Mouse (Mus musculus) limb, embryonic 10.5 days (tissue): ENCODE measurements around the gene Atrnl1. TPM values are rescaled to one million over a fixed set of nuclear protein-coding genes. Genes with fewer than 3 reads are reported as not detected.

ENCODE experiments used
- DNase-seq: peaks from one replicate; pipeline ENCODE4 v3.0.0-alpha.2; 2017; ENCODE audit warnings: low spot score
- H3K27ac ChIP-seq: fragments of 300-500 bp; sonication (generic); 2 replicates; pipeline ENCODE4 v1.5.1; 2016; ENCODE audit warnings: mild to moderate bottlenecking
- H3K27me3 ChIP-seq: fragments of 300-500 bp; sonication (generic); 2 replicates; pipeline ENCODE4 v1.6.1; 2016; ENCODE audit warnings: low read depth, mild to moderate bottlenecking; ENCODE audit not compliant: poor library complexity, severe bottlenecking
- H3K36me3 ChIP-seq: fragments of 300-500 bp; sonication (generic); 2 replicates; pipeline ENCODE4 v1.6.1; 2016; ENCODE audit warnings: mild to moderate bottlenecking, moderate library complexity
- H3K4me1 ChIP-seq: fragments of 300-500 bp; sonication (generic); 2 replicates; pipeline ENCODE4 v1.6.1; 2016
- H3K4me3 ChIP-seq: fragments of 300-500 bp; sonication (generic); 2 replicates; pipeline ENCODE4 v1.5.1; 2016; ENCODE audit warnings: mild to moderate bottlenecking, moderate library complexity
- H3K9me3 ChIP-seq: fragments of 300-500 bp; sonication (generic); replicated peaks from 2 replicates; pipeline ENCODE4 v1.6.1; 2016; ENCODE audit warnings: mild to moderate bottlenecking
- WGBS: fragments of 180-500 bp; shearing (Covaris S2); methylation state at CpG from one replicate; pipeline ENCODE4 v1.1.7; 2016; 5-methylcytosine and 5-hydroxymethylcytosine counted together
- polyA plus RNA-seq: library from polyadenylated mRNA; unstranded; fragments of >200 nt; fragmentation: Nextera tagmentation; extraction: Ambion mirVana; gene quantifications from 2 replicates; pipeline ENCODE4 v1.2.1, GENCODE M21; 2016

The Atrnl1 gene
- polyA plus RNA-seq, 1 experiment from 2014 or later, result 5.1 TPM

- H3K4me3 ChIP-seq, result no peak overlapping the region
- no peaks in the 10 kb centered on the region for H3K9me3 ChIP-seq
- peaks cover 8% of the 10 kb centered on the region; the same call in 1 of the 2 replicates for H3K36me3 ChIP-seq
- no peaks in the 10 kb centered on the region for H3K27me3 ChIP-seq
- H3K27ac ChIP-seq, result no peak overlapping the region
- DNase-seq, result no peak
- no peaks in the 10 kb centered on the region for H3K4me1 ChIP-seq
- WGBS, result 95% methylated on average over 11 of the region's 11 CpGs
These were observed 135.7 kb downstream of the Atrnl1 start for GRCm38 (mm10) chr19:57746553-57746952.

GRCm38 (mm10) chr19:57752189-57752588 lies 141.4 kb downstream of the Atrnl1 start:
- Histone ChIP-seq H3K27ac (no peak overlapping the region), H3K36me3 (peaks cover 15% of the 10 kb centered on the region), H3K9me3 (no peaks in the 10 kb centered on the region), H3K27me3 (no peaks in the 10 kb centered on the region), H3K4me3 (no peak overlapping the region), H3K4me1 (no peaks in the 10 kb centered on the region)
- no peak for DNase-seq
- WGBS, result 95% methylated on average over 14 of the region's 14 CpGs

- no peaks in the 10 kb centered on the region for H3K9me3 ChIP-seq
- 90% methylated on average over 2 of the region's 2 CpGs for WGBS
These were observed 151.7 kb downstream of the Atrnl1 start for GRCm38 (mm10) chr19:57762526-57762925.

GRCm38 (mm10) chr19:57764576-57765371 lies 153.9 kb downstream of the Atrnl1 start:
- Histone ChIP-seq H3K27ac (no peak overlapping the region), H3K27me3 (no peaks in the 10 kb centered on the region), H3K4me1 (no peaks in the 10 kb centered on the region), H3K36me3 (peaks cover 18% of the 10 kb centered on the region; the same call in 1 of the 2 replicates), H3K9me3 (no peaks in the 10 kb centered on the region), H3K4me3 (no peak overlapping the region)
- DNase-seq, result no peak
- WGBS, result 89% methylated on average over 16 of the region's 16 CpGs

More at GRCm38 (mm10) chr19:57762526-57762925, 151.7 kb downstream of the Atrnl1 start:
- H3K4me3 ChIP-seq, result no peak overlapping the region
- no peaks in the 10 kb centered on the region for H3K4me1 ChIP-seq
- H3K27ac ChIP-seq, result no peak overlapping the region
- H3K36me3 ChIP-seq, result peaks cover 22% of the 10 kb centered on the region; the same call in 1 of the 2 replicates
- no peaks in the 10 kb centered on the region for H3K27me3 ChIP-seq
- DNase-seq, result no peak

GRCm38 (mm10) chr19:57767051-57767450 lies 156.2 kb downstream of the Atrnl1 start:
- 83% methylated on average over 2 of the region's 2 CpGs for WGBS
- no peak overlapping the region for H3K27ac ChIP-seq
- no peak for DNase-seq
- no peaks in the 10 kb centered on the region for H3K9me3 ChIP-seq
- 0 out of 2 replicates have a peak, but pooled peaks cover 5% of the 10 kb centered on the region for H3K36me3 ChIP-seq
- no peaks in the 10 kb centered on the region for H3K4me1 ChIP-seq
- H3K4me3 ChIP-seq, result no peak overlapping the region
- H3K27me3 ChIP-seq, result no peaks in the 10 kb centered on the region

- H3K9me3 ChIP-seq, result no peaks in the 10 kb centered on the region
- no peaks in the 10 kb centered on the region for H3K27me3 ChIP-seq
- H3K27ac ChIP-seq, result no peak overlapping the region
- H3K4me3 ChIP-seq, result no peak overlapping the region
- H3K4me1 ChIP-seq, result no peaks in the 10 kb centered on the region
- no peaks in the 10 kb centered on the region for H3K36me3 ChIP-seq
- DNase-seq, result no peak
- 93% methylated on average over 11 of the region's 11 CpGs for WGBS
These were observed 157.8 kb downstream of the Atrnl1 start for GRCm38 (mm10) chr19:57768661-57769060.

GRCm38 (mm10) chr19:57782366-57783089 lies 171.7 kb downstream of the Atrnl1 start:
- DNase-seq, result no peak
- Histone ChIP-seq H3K4me3 (no peak overlapping the region), H3K4me1 (0 out of 2 replicates have a peak, but pooled peaks cover 4% of the 10 kb centered on the region), H3K27me3 (no peaks in the 10 kb centered on the region), H3K36me3 (peaks cover 4% of the 10 kb centered on the region; the same call in 1 of the 2 replicates), H3K9me3 (no peaks in the 10 kb centered on the region), H3K27ac (no peak overlapping the region)
- 98% methylated on average over 3 of the region's 3 CpGs for WGBS

GRCm38 (mm10) chr19:57786699-57787098 lies 175.9 kb downstream of the Atrnl1 start:
- DNase-seq, result no peak
- H3K27ac ChIP-seq, result no peak overlapping the region
- H3K4me3 ChIP-seq, result no peak overlapping the region
- no peaks in the 10 kb centered on the region for H3K27me3 ChIP-seq
- H3K4me1 ChIP-seq, result 0 out of 2 replicates have a peak, but pooled peaks cover 4% of the 10 kb centered on the region
- 80% methylated on average over 5 of the region's 5 CpGs for WGBS
- H3K36me3 ChIP-seq, result peaks cover 4% of the 10 kb centered on the region; the same call in 1 of the 2 replicates
- no peaks in the 10 kb centered on the region for H3K9me3 ChIP-seq

GRCm38 (mm10) chr19:57802207-57802606 lies 191.4 kb downstream of the Atrnl1 start:
- H3K4me1 ChIP-seq, result 0 out of 2 replicates have a peak, but pooled peaks cover 2% of the 10 kb centered on the region
- H3K4me3 ChIP-seq, result no peak overlapping the region
- DNase-seq, result no peak
- H3K36me3 ChIP-seq, result no peaks in the 10 kb centered on the region
- 89% methylated on average over 9 of the region's 9 CpGs for WGBS
- no peak overlapping the region for H3K27ac ChIP-seq
- H3K9me3 ChIP-seq, result no peaks in the 10 kb centered on the region
- H3K27me3 ChIP-seq, result no peaks in the 10 kb centered on the region

GRCm38 (mm10) chr19:57802771-57803482 lies 192.1 kb downstream of the Atrnl1 start:
- DNase-seq, result no peak
- 82% methylated on average over 14 of the region's 14 CpGs for WGBS

GRCm38 (mm10) chr19:57803483-57803820 lies 192.6 kb downstream of the Atrnl1 start:
- Histone ChIP-seq H3K27ac (no peak overlapping the region), H3K36me3 (no peaks in the 10 kb centered on the region), H3K4me1 (0 out of 2 replicates have a peak, but pooled peaks cover 2% of the 10 kb centered on the region), H3K27me3 (no peaks in the 10 kb centered on the region), H3K9me3 (no peaks in the 10 kb centered on the region), H3K4me3 (no peak overlapping the region)
- no peak for DNase-seq
- WGBS, result 83% methylated on average over 3 of the region's 3 CpGs

More at GRCm38 (mm10) chr19:57802771-57803482, 192.1 kb downstream of the Atrnl1 start:
- Histone ChIP-seq H3K27me3 (no peaks in the 10 kb centered on the region), H3K4me3 (no peak overlapping the region), H3K4me1 (0 out of 2 replicates have a peak, but pooled peaks cover 2% of the 10 kb centered on the region), H3K36me3 (no peaks in the 10 kb centered on the region), H3K9me3 (no peaks in the 10 kb centered on the region), H3K27ac (no peak overlapping the region)

GRCm38 (mm10) chr19:57808363-57808762 lies 197.5 kb downstream of the Atrnl1 start:
- DNase-seq, result no peak
- no peak overlapping the region for H3K4me3 ChIP-seq

More at GRCm38 (mm10) chr19:57808363-57808762, 197.5 kb downstream of the Atrnl1 start:
- Histone ChIP-seq H3K4me1 (no peaks in the 10 kb centered on the region), H3K9me3 (no peaks in the 10 kb centered on the region), H3K27ac (no peak overlapping the region), H3K27me3 (no peaks in the 10 kb centered on the region), H3K36me3 (no peaks in the 10 kb centered on the region)
- 87% methylated on average over 2 of the region's 2 CpGs for WGBS
